Mouse (Mus musculus): ENCODE measurements around the gene Pcbp2. TPM values are rescaled to one million over a fixed set of nuclear protein-coding genes. Genes with fewer than 3 reads are reported as not detected.
A peak's percentile ranks its signal among the peaks of the same experiment; 100 is the strongest.

The Pcbp2 gene
- polyA plus RNA-seq, 1 experiment from 2014 or later = 140 TPM

DNA sequence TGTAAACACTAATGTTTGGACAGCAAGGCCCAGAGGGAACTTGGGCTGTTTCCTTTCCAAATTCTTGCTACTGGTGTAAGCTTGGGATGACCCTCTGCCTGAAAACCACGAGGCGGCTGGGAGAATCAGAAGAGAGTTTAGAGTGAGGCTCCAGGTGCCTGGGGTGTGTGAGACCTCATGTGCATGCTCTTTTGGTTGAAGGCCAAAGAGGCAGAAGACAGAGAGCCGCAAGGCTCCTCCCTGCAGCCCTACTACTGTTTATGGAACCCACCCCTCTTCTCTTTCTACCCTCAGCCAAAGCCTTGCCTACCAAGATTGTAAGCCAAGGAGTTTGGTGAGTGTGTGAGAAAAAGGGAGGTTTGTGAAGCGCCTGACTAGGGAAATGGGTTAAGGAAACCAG, 45.5 kb downstream of the Pcbp2 start:
- H3K36me3 ChIP-seq (ENCODE audit: control insufficient read depth, insufficient read depth) = no peaks in the 10 kb centered on the region
- H3K9me3 ChIP-seq (replicated peaks; ENCODE audit: control insufficient read depth, low read length) = no peaks in the 10 kb centered on the region
- H3K27me3 ChIP-seq (ENCODE audit: control insufficient read depth, insufficient read depth, low read length) = no peaks in the 10 kb centered on the region
- ATAC-seq (replicated peaks; ENCODE audit: extremely low read depth, insufficient read depth, low FRiP score) = no peak
- peak overlapping the region; percentile 77; the same call in 1 of the 2 replicates for H3K9ac ChIP-seq (ENCODE audit: low read length)
- peak overlapping the region; percentile 74 for H3K4me3 ChIP-seq (ENCODE audit: low read length)
- peaks cover 31% of the 10 kb centered on the region for H3K4me1 ChIP-seq (ENCODE audit: control insufficient read depth, insufficient read depth, low read length)
- whole genome bisulfite sequencing = 57% methylated on average over 4 of the region's 4 CpGs
- H3K27ac ChIP-seq (ENCODE audit: low read length) = no peak overlapping the region
- H3K4me2 ChIP-seq (ENCODE audit: low read depth, low read length) = peak overlapping the region; percentile 95

DNA sequence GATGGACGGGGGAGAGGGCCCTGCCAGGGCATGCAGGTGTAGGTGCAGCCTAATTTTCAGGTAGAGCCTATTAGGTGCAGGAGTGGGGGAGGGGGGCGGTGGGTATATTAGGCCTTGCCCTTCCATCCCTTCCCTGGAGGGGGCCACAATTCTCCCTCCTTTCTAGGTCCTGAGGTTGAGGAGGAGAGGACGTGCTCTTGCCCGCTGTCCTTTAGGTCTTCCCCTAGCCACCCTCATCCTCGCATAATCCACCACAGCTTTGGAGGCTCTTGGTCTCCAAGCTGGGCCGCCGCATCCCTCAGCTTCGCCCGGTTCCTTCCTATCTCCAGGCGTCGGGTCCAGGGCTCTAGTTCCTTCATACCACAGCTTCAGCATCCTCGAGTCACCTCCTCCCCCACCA, 46.0 kb downstream of the Pcbp2 start:
- no peak for ATAC-seq (replicated peaks; ENCODE audit: extremely low read depth, insufficient read depth, low FRiP score)
- Histone ChIP-seq H3K9me3 (replicated peaks; ENCODE audit: control insufficient read depth, low read length) (no peaks in the 10 kb centered on the region), H3K4me1 (ENCODE audit: control insufficient read depth, insufficient read depth, low read length) (peaks cover 30% of the 10 kb centered on the region), H3K9ac (ENCODE audit: low read length) (peak overlapping the region; percentile 77), H3K27ac (ENCODE audit: low read length) (no peak overlapping the region), H3K27me3 (ENCODE audit: control insufficient read depth, insufficient read depth, low read length) (no peaks in the 10 kb centered on the region), H3K4me3 (ENCODE audit: low read length) (peak overlapping the region; percentile 74), H3K4me2 (ENCODE audit: low read depth, low read length) (peak overlapping the region; percentile 95), H3K36me3 (ENCODE audit: control insufficient read depth, insufficient read depth) (peaks cover 2% of the 10 kb centered on the region; the same call in 1 of the 2 replicates)
- WGBS = 6% methylated on average over 12 of the region's 12 CpGs

DNA sequence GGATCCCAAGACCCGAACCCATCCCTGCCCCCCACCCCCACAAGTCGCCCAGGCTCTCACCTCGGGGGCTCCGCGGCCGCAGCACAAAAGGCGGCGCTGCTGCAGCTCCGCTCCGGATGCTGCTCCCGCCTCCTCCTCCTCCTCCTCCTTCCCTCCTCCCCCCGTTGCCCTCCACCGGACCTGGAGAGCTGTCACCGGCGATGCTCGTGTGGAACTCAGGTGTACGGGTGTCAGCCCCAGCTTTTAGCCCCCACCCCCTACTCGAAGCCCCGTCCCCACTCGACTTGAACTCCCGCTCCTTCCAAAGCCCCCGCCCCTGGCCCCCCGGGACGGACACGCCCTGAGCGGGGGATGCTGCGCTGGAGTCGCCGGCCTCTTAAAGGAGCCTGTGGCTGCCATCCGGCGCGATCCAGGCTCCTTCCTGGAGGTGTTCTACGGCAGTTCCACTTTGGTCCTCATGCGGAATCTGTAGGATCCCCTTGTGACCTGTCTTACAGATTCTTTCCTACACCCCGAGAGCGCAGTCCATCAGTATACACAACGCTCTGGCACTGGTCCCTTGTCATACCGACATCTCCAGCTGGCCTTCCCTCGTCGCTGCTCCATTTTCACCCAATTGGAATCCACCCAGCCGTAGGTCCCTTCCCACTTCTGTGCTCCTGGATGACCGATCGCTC, 46.5 kb downstream of the Pcbp2 start, which contains the start of gene Map3k12:
Map3k12 (minus strand) TSS at position 337 of the 677 bp plus-strand sequence.
- Histone ChIP-seq H3K4me2 (ENCODE audit: low read depth, low read length) (peak within 1 kb of the TSS; percentile 95), H3K9me3 (replicated peaks; ENCODE audit: control insufficient read depth, low read length) (no peaks in the 10 kb centered on the region), H3K36me3 (ENCODE audit: control insufficient read depth, insufficient read depth) (peaks cover 6% of the 10 kb centered on the region; the same call in 1 of the 2 replicates), H3K27ac (ENCODE audit: low read length) (peak within 1 kb of the TSS; percentile 94), H3K4me1 (ENCODE audit: control insufficient read depth, insufficient read depth, low read length) (peaks cover 28% of the 10 kb centered on the region), H3K4me3 (ENCODE audit: low read length) (peak within 1 kb of the TSS; percentile 77), H3K27me3 (ENCODE audit: control insufficient read depth, insufficient read depth, low read length) (no peaks in the 10 kb centered on the region), H3K9ac (ENCODE audit: low read length) (peak within 1 kb of the TSS; percentile 77)
- under 1% methylated on average over 43 of the region's 43 CpGs for WGBS
- ATAC-seq (replicated peaks; ENCODE audit: extremely low read depth, insufficient read depth, low FRiP score) = no peak; the same call in 1 of the 2 replicates

DNA sequence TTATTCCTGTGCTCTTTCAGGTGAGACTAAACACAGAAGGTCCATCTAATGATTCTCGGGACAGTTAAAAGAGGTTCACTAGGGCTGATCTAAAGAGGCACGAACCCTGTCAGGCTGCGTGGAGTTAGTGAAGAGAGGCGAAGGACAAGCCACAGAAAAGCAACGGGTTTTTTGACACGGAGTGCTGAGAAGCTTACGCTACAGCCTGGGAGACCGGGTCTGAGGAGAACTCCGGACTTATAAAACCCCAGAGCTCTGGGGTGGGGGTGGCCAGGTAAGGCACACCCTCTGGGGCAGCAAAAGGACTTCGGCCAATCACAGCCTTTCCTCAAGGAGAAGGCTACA, 47.3 kb downstream of the Pcbp2 start:
- peak overlapping the region; percentile 94 for H3K27ac ChIP-seq (ENCODE audit: low read length)
- H3K27me3 ChIP-seq (ENCODE audit: control insufficient read depth, insufficient read depth, low read length) = no peaks in the 10 kb centered on the region
- H3K4me1 ChIP-seq (ENCODE audit: control insufficient read depth, insufficient read depth, low read length) = peaks cover 28% of the 10 kb centered on the region
- H3K9ac ChIP-seq (ENCODE audit: low read length) = peak overlapping the region; percentile 77
- H3K4me2 ChIP-seq (ENCODE audit: low read depth, low read length) = peak overlapping the region; percentile 95
- H3K36me3 ChIP-seq (ENCODE audit: control insufficient read depth, insufficient read depth) = peaks cover 11% of the 10 kb centered on the region
- no peak for ATAC-seq (replicated peaks; ENCODE audit: extremely low read depth, insufficient read depth, low FRiP score)
- peak overlapping the region; percentile 74 for H3K4me3 ChIP-seq (ENCODE audit: low read length)
- 0% methylated on average over 10 of the region's 10 CpGs for WGBS
- H3K9me3 ChIP-seq (replicated peaks; ENCODE audit: control insufficient read depth, low read length) = no peaks in the 10 kb centered on the region

DNA sequence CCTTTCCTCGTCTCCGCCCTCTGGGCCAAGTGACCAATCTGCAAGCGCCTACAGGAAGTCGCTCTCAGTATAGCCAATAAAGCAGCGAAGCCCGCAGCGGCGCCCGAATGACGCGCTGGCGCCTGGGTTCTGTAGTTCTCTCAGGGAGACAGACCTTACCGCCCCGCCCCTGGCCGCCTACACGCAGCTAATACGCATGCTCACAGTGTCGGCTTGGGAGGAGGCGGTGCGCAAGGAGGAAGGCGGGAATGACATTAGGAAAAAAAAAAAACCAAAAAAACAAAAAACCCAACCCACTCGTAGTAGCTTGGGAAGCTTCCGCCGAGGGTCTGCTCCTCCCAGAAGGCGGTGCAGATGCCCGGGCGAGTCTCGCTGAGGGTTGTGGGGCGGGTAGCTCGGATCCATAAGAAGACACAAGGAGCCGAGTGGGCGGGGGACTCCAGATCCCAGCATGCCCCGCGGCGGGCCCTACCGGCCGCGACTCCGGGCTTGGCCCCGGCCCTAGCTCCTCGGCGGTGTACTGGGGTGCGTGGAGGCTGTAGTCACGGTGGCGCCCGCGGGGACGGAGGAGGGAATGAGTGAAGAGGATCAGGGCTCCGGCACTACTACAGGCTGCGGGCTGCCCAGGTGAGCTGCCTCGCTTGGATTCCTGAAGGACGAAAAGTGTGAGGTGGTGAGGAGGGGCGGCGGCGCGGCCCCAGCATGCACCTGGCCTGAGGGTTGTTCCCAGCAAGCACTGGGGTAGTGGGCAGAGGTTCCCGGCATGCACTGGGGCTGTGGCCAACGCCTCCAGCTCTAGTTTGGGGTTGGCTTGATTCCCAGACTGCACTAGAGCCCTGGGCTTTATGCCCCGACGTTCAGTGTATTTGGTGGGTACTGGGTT, 47.9 kb downstream of the Pcbp2 start, which contains the start of gene Tarbp2:
Tarbp2 (plus strand) TSS at position 217 of the 883 bp plus-strand sequence.
- H3K4me2 ChIP-seq (ENCODE audit: low read depth, low read length) = peak within 1 kb of the TSS; percentile 95
- peaks cover 11% of the 10 kb centered on the region for H3K36me3 ChIP-seq (ENCODE audit: control insufficient read depth, insufficient read depth)
- H3K4me1 ChIP-seq (ENCODE audit: control insufficient read depth, insufficient read depth, low read length) = peaks cover 28% of the 10 kb centered on the region
- WGBS = under 1% methylated on average over 60 of the region's 60 CpGs
- peak within 1 kb of the TSS; percentile 77 for H3K4me3 ChIP-seq (ENCODE audit: low read length)
- H3K9ac ChIP-seq (ENCODE audit: low read length) = peak within 1 kb of the TSS; percentile 94
- peak; percentile 88 for ATAC-seq (replicated peaks; ENCODE audit: extremely low read depth, insufficient read depth, low FRiP score)
- H3K9me3 ChIP-seq (replicated peaks; ENCODE audit: control insufficient read depth, low read length) = no peaks in the 10 kb centered on the region
- H3K27me3 ChIP-seq (ENCODE audit: control insufficient read depth, insufficient read depth, low read length) = no peaks in the 10 kb centered on the region
- H3K27ac ChIP-seq (ENCODE audit: low read length) = peak within 1 kb of the TSS; percentile 100

DNA sequence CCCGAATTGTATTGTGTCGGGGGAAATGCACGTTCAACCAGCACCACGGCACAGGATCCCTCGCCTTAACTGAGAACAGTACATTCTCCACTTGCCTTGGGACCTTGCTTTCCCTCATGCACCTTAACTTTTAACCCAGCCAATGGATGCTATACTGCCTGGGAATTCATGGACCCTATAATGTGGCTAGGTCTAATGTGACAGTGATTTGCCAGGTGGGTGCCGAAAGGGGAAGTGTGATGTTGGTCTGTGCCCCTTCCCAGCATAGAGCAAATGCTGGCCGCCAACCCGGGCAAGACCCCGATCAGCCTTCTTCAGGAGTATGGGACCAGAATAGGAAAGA, 48.5 kb downstream of the Pcbp2 start:
- 13% methylated on average over 9 of the region's 9 CpGs for WGBS
- H3K4me1 ChIP-seq (ENCODE audit: control insufficient read depth, insufficient read depth, low read length) = peaks cover 28% of the 10 kb centered on the region
- H3K27me3 ChIP-seq (ENCODE audit: control insufficient read depth, insufficient read depth, low read length) = no peaks in the 10 kb centered on the region
- H3K9me3 ChIP-seq (replicated peaks; ENCODE audit: control insufficient read depth, low read length) = no peaks in the 10 kb centered on the region
- H3K36me3 ChIP-seq (ENCODE audit: control insufficient read depth, insufficient read depth) = peaks cover 14% of the 10 kb centered on the region
- peak overlapping the region; percentile 77 for H3K4me3 ChIP-seq (ENCODE audit: low read length)
- peak overlapping the region; percentile 82 for H3K4me2 ChIP-seq (ENCODE audit: low read depth, low read length)
- H3K27ac ChIP-seq (ENCODE audit: low read length) = peak overlapping the region; percentile 100
- no peak for ATAC-seq (replicated peaks; ENCODE audit: extremely low read depth, insufficient read depth, low FRiP score)
- peak overlapping the region; percentile 94 for H3K9ac ChIP-seq (ENCODE audit: low read length)

DNA sequence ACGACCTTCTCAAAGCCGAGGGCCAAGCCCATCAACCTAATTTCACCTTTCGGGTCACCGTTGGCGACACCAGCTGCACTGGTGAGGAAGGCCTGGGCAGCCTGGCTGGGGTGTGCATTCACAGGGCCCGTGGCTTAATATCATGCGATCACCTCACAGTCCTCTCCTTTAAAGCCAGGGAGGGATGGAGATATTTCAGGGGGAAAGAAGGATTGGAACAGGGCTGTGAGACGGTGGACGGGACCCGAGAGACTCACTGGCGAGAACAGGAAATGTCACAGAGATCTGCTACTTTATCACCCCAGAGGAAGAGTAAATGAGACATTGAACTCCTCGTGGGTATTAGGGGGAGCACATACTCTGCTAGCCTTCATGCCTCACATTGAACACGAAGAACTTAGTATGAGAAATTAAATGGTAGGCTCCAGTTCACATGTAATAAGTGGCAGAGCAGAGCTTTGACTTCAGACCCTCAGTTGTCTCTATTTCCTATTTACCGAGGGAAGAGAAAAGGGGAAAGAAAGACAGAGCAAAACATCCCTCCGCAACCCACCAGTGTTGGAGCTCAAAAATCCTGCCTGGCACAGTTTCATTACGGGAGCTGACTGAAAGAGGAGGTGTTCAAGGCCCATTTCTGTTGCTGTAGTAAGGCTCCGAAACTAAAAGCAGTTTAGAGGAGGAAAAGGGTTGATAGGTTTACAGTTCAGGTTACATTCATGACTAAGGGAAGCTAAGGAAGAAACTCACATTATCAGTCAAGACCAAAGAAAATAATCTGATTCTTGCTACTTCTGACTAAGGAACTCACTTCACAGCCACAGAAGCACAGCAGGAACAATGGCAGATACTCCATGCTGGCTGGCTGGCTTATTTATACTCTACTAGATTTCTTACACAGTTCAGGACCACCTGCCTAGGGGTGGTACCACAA, 49.1 kb downstream of the Pcbp2 start:
- Histone ChIP-seq H3K27me3 (ENCODE audit: control insufficient read depth, insufficient read depth, low read length) (no peaks in the 10 kb centered on the region), H3K4me2 (ENCODE audit: low read depth, low read length) (peak overlapping the region; percentile 82), H3K9me3 (replicated peaks; ENCODE audit: control insufficient read depth, low read length) (no peaks in the 10 kb centered on the region), H3K9ac (ENCODE audit: low read length) (peak overlapping the region; percentile 94), H3K27ac (ENCODE audit: low read length) (peak overlapping the region; percentile 100), H3K4me3 (ENCODE audit: low read length) (peak overlapping the region; percentile 77), H3K4me1 (ENCODE audit: control insufficient read depth, insufficient read depth, low read length) (peaks cover 28% of the 10 kb centered on the region), H3K36me3 (ENCODE audit: control insufficient read depth, insufficient read depth) (peaks cover 18% of the 10 kb centered on the region)
- 52% methylated on average over 16 of the region's 17 CpGs for WGBS
- ATAC-seq (replicated peaks; ENCODE audit: extremely low read depth, insufficient read depth, low FRiP score) = no peak

DNA sequence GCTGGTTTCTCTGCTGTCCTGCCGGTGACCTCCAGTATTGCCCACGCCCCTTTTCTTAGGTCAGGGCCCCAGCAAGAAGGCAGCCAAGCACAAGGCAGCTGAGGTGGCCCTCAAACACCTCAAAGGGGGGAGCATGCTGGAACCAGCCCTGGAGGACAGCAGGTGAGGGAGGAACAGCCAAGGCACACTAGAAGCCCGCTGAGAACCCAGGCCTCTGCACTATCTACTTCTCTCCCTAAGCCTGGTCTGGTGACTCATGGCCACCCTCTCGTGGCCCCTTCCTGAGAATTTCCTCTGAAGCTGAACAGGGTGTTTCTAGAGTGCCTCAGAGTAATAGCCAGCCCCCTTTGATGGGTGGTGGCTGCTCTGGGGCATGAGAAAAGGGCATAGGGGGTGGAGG, 50.1 kb downstream of the Pcbp2 start:
- H3K36me3 ChIP-seq (ENCODE audit: control insufficient read depth, insufficient read depth) = peaks cover 19% of the 10 kb centered on the region
- ATAC-seq (replicated peaks; ENCODE audit: extremely low read depth, insufficient read depth, low FRiP score) = no peak
- no peaks in the 10 kb centered on the region for H3K27me3 ChIP-seq (ENCODE audit: control insufficient read depth, insufficient read depth, low read length)
- WGBS = 40% methylated on average over 4 of the region's 4 CpGs
- H3K4me3 ChIP-seq (ENCODE audit: low read length) = no peak overlapping the region
- H3K9ac ChIP-seq (ENCODE audit: low read length) = peak overlapping the region; percentile 55
- peaks cover 27% of the 10 kb centered on the region for H3K4me1 ChIP-seq (ENCODE audit: control insufficient read depth, insufficient read depth, low read length)
- H3K4me2 ChIP-seq (ENCODE audit: low read depth, low read length) = no peak overlapping the region
- peak overlapping the region; percentile 40 for H3K27ac ChIP-seq (ENCODE audit: low read length)
- H3K9me3 ChIP-seq (replicated peaks; ENCODE audit: control insufficient read depth, low read length) = no peaks in the 10 kb centered on the region
